Mouse (Mus musculus) left cerebral cortex, adult 2 months (tissue): ENCODE measurements at regions not wholly inside any gene's neighbourhood (a gene's known extent, or its start where the extent isn't known, plus 50 kb on each side); places are given as distances from the start of the nearest gene placed in this dataset.

Experiments
- DNase-seq, 2 experiments: peaks; one replicate each; pipeline ENCODE4 v3.0.0; 2021 to 2022; ENCODE audit warnings: low spot score in 2 of 2, mixed read lengths in 1 of 2; ENCODE audit errors: extremely low spot score in 1 of 2
- H3K27ac ChIP-seq: fragments of 200-600 bp; 2 replicates; pipeline ENCODE4 v1.8.1; 2022
- H3K4me3 ChIP-seq: fragments of 200-600 bp; 2 replicates; pipeline ENCODE4 v1.8.1; 2022
- CTCF ChIP-seq: fragments of 200-600 bp; IDR thresholded peaks from 2 replicates; pipeline ENCODE4 v1.8.1; 2022; ENCODE audit warnings: antibody characterized with exemption, mild to moderate bottlenecking, moderate library complexity
- intact Hi-C: fragments of 180-260 bp; cut with DNase I; formaldehyde crosslinking; loops from one replicate; pipeline ENCODE4 v1.15.1; 2025

DNA sequence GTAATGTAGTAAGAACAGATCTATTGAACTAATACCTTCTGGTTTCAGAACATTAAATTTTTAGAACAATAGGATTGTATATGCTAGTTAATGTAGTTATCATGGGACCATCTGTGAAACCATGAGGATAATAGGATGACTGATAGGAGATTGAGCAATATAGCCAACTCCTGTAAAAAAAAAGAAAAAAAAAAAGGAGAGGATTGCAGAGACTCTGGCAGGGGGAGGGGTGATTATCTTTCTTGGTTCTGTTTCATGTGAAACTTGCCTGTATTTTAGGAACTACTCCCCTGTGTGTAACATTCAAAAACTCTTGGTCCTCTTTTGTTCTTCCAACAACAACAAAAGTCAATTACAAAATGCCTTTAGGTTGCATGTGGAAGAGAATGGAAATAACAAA is 3412.1 kb upstream of the Gm7489 start:
- TF ChIP-seq CTCF, result no peak
- no peak for DNase-seq
- intact Hi-C loops, result no loop called here
- Histone ChIP-seq H3K4me3 (no peak overlapping the region), H3K27ac (no peak overlapping the region)

DNA sequence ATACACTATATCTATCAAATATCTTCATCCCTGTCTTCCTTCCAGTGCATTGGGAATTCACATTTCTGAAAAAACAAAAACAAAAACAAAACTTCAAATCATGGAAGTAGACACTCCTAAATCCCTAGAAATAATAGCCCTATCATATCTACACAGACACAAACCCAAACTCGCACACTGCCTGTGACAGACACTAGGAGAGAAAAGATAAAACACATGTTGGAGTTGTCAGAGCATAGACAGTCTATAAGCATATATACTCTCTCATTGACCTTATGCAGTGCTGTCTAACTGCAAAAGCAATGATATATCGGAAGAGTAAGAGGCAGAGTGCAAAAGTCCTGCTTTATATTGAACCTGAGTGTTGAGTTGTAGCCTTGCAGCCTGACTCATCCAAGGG is 3386.0 kb upstream of the Gm7489 start:
- no peak for TF ChIP-seq CTCF
- intact Hi-C loops, result no loop called here
- H3K4me3 ChIP-seq, result no peak overlapping the region
- H3K27ac ChIP-seq, result no peak overlapping the region
- DNase-seq, result no peak

DNA sequence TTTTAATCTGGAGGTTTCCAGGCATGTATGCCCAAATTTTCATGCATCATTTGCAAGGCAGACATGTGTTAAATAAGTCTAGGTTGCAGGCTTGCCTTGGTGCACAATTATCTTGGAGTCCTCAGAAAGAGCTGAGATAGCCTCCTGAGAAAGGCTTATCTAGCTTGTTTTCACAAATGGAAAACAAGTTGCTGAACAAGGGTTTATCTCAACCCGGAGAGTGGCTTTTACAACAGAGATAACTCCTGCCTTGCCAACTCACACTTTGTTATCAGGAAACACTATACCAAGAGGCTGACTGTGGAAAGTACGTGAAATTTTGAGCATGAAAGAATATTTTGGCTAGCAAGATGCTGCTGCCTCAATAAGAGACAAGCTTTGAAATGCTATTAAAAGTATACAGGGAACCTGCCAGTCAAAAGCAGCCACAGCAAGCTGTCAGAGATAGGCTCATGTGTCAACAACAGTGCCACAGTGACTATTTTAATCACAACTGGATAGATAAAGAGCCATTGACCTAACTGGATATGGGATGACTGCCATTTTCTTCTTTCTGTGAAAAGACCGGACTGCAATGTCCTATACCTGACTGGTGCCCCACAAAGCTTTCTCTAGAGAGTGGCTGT is 3376.6 kb upstream of the Gm7489 start:
- Histone ChIP-seq H3K4me3 (no peak overlapping the region), H3K27ac (no peak overlapping the region)
- DNase-seq, result no peak
- no peak for TF ChIP-seq CTCF
- intact Hi-C loops, result no loop called here

- intact Hi-C loops, result no loop called here
- no peak for DNase-seq
- Histone ChIP-seq H3K27ac (no peak overlapping the region), H3K4me3 (no peak overlapping the region)
- no peak for TF ChIP-seq CTCF
These were observed 3371.7 kb upstream of the Gm7489 start for GRCm38 (mm10) chr15:50513036-50513435.

DNA sequence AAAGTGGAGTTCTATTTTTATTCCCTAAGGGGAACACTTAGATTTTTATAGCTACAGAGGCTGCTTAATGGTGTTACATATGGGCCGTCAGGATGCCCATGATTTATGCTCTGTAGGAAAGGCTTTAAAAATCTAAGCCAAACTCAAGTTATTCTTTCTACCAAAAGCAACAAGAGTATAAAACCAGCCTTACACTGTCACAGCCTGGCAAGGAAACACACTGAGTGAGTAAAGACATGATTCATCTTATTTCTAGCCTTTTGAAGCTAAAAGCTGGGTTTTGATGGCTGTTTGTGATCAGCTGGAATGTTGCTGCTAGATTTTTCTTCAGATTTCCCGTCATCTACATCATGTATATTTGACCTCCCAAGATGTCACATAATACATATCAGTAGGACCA is 3359.9 kb upstream of the Gm7489 start:
- intact Hi-C loops, result no loop called here
- H3K27ac ChIP-seq, result no peak overlapping the region
- DNase-seq, result no peak

DNA sequence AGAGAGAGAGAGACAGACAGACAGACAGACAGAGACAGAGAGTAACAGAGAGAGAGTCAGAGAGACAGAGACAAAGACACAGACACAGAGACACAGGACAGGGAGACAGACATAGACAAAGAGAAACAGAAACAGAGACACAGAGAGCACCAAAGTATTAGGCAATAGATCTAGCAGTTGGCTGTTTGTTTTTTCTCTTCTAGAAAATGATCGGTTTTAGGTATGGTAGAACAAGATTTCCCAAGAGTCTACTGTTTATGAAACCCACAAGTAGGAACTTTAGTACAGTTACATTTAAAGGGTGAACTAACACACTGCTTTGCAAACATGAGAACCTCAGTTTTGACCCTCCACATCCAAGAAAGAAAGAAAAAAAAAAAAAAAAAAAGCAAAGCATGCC is 3350.2 kb upstream of the Gm7489 start:
- H3K4me3 ChIP-seq, result no peak overlapping the region
- no peak for TF ChIP-seq CTCF
- no peak overlapping the region for H3K27ac ChIP-seq
- intact Hi-C loops, result no loop called here
- DNase-seq, result no peak

More for the DNA sequence above, 3359.9 kb upstream of the Gm7489 start:
- no peak overlapping the region for H3K4me3 ChIP-seq
- no peak for TF ChIP-seq CTCF

GRCm38 (mm10) chr15:50563611-50564010 is 3321.1 kb upstream of the Gm7489 start:
- no peak for TF ChIP-seq CTCF

GRCm38 (mm10) chr15:50580811-50581210 is 3303.9 kb upstream of the Gm7489 start:
- DNase-seq, result no peak
- no peak for TF ChIP-seq CTCF
- Histone ChIP-seq H3K4me3 (no peak overlapping the region), H3K27ac (no peak overlapping the region)
- intact Hi-C loops, result no loop called here

More at GRCm38 (mm10) chr15:50563611-50564010, 3321.1 kb upstream of the Gm7489 start:
- DNase-seq, result no peak
- Histone ChIP-seq H3K4me3 (no peak overlapping the region), H3K27ac (no peak overlapping the region)
- intact Hi-C loops, result no loop called here

GRCm38 (mm10) chr15:50583951-50584350 is 3300.8 kb upstream of the Gm7489 start:
- intact Hi-C loops, result no loop called here
- no peak for TF ChIP-seq CTCF
- Histone ChIP-seq H3K27ac (no peak overlapping the region), H3K4me3 (no peak overlapping the region)
- DNase-seq, result no peak

GRCm38 (mm10) chr15:50585496-50585895 is 3299.2 kb upstream of the Gm7489 start:
- DNase-seq, result no peak
- intact Hi-C loops, result no loop called here
- Histone ChIP-seq H3K27ac (no peak overlapping the region), H3K4me3 (no peak overlapping the region)
- TF ChIP-seq CTCF, result no peak
